Comparison of ENCODE assay signal across 8 mouse cellular contexts in the genomic region with DNA sequence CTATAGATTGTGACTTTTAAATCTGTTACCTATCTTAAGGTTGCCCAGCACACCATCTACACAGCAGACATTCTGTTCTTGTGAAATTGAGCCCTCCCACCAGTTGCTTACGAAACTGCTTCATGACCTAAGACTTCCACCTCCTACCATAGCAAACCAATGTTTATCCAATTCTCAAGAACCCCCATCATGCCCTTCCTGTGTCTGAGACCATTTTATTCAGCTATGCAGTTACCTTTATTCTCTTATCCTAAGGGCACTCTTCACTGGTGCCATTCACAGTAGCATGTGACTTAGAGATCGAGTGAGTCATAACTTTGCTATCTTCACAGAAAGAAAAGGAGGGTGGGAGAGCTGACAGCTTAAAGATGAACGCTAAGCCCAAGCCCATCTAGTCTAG. TPM values are rescaled to one million over a fixed set of nuclear protein-coding genes. Genes with fewer than 3 reads are reported as not detected.
A peak's percentile ranks its signal among the peaks of the same experiment; 100 is the strongest.
DNase-seq lines count a peak whose midpoint lies in the region; ATAC-seq and TF ChIP-seq lines count a peak whose summit lies in the region.

No protein-coding gene starts in this region.

- H3K4me3 ChIP-seq in heart, embryonic 12.5 days = peak overlapping the region; percentile 87
- H3K4me3 ChIP-seq in embryonic facial prominence, embryonic 11.5 days (ENCODE audit: low read depth, low read length) = no peak overlapping the region; the same call in 1 of the 2 replicates
- H3K4me3 ChIP-seq in intestine, embryonic 16.5 days (ENCODE audit: low read length) = peak overlapping the region; percentile 88
- H3K4me3 ChIP-seq in midbrain, postnatal 0 days (ENCODE audit: low read depth, low read length) = no peak overlapping the region
- no peak overlapping the region for H3K4me3 ChIP-seq in layer of hippocampus, adult 2 months

- TF ChIP-seq CTCF in midbrain, postnatal 0 days (IDR thresholded peaks at IDR 0.05) = no peak
- TF ChIP-seq CTCF in layer of hippocampus, adult 2 months (conservative IDR thresholded peaks at IDR 0.05) = no peak

- peak overlapping the region; percentile 82 for H3K4me2 ChIP-seq in heart, embryonic 12.5 days
- peak overlapping the region; percentile 51; the same call in 1 of the 2 replicates for H3K4me2 ChIP-seq in embryonic facial prominence, embryonic 11.5 days (ENCODE audit: low read depth, low read length)
- H3K4me2 ChIP-seq in intestine, embryonic 16.5 days (ENCODE audit: low read depth, low read length) = peak overlapping the region; percentile 86
- peak overlapping the region; percentile 59 for H3K4me2 ChIP-seq in midbrain, postnatal 0 days (ENCODE audit: low read depth, low read length, poor library complexity, severe bottlenecking)

- no peak for DNase-seq in heart, postnatal 25 days (ENCODE audit: low spot score)
- peak; percentile 10 for DNase-seq in embryonic facial prominence, embryonic 11.5 days (ENCODE audit: low spot score)
- no peak for DNase-seq in midbrain, postnatal 0 days (ENCODE audit: low spot score)
- DNase-seq in layer of hippocampus, adult 2 months (ENCODE audit: low spot score in 2 of 2) = no peak
- DNase-seq in cerebellum, adult 11-12 months = no peak

- H3K27ac ChIP-seq in heart, embryonic 12.5 days (ENCODE audit: poor library complexity, severe bottlenecking) = peak overlapping the region; percentile 99
- H3K27ac ChIP-seq in embryonic facial prominence, embryonic 11.5 days (replicated peaks; ENCODE audit: low read depth, low read length) = no peak overlapping the region
- peak overlapping the region; percentile 99; the same call in 1 of the 2 replicates for H3K27ac ChIP-seq in intestine, embryonic 16.5 days (ENCODE audit: low read length)
- H3K27ac ChIP-seq in midbrain, postnatal 0 days (ENCODE audit: low read depth, low read length) = no peak overlapping the region
- H3K27ac ChIP-seq in layer of hippocampus, adult 2 months = no peak overlapping the region

- no peaks in the 10 kb centered on the region for H3K9me3 ChIP-seq in heart, embryonic 12.5 days (replicated peaks)
- no peaks in the 10 kb centered on the region for H3K9me3 ChIP-seq in embryonic facial prominence, embryonic 11.5 days (replicated peaks; ENCODE audit: control insufficient read depth, low read length)
- no peaks in the 10 kb centered on the region for H3K9me3 ChIP-seq in intestine, embryonic 16.5 days (ENCODE audit: control insufficient read depth, low read length)
- H3K9me3 ChIP-seq in midbrain, postnatal 0 days (ENCODE audit: low read length) = no peaks in the 10 kb centered on the region

- no peak for ATAC-seq in heart, embryonic 12.5 days (ENCODE audit: insufficient number of reproducible peaks, low FRiP score)
- ATAC-seq in embryonic facial prominence, embryonic 11.5 days (replicated peaks; ENCODE audit: insufficient number of reproducible peaks, low FRiP score, low TSS enrichment, low read depth) = no peak
- 0 out of 2 replicates have a peak, but pooled peaks have one; percentile 6 for ATAC-seq in intestine, embryonic 16.5 days
- ATAC-seq in midbrain, postnatal 0 days (ENCODE audit: low FRiP score) = no peak
- ATAC-seq in cerebellum, adult (ENCODE audit: insufficient number of reproducible peaks, low FRiP score, low TSS enrichment) = no peak

- intact Hi-C loops in heart, postnatal 25 days (cut with DNase I) = loop anchor here (2.0 to 5.0 kb wide), 2 partner anchors 36 to 74 kb away; no protein-coding TSS in a partner anchor

- H3K4me1 ChIP-seq in heart, embryonic 12.5 days (replicated peaks) = peaks cover 38% of the 10 kb centered on the region
- H3K4me1 ChIP-seq in embryonic facial prominence, embryonic 11.5 days (ENCODE audit: control insufficient read depth, insufficient read depth, low read length) = peaks cover 7% of the 10 kb centered on the region; the same call in 1 of the 2 replicates
- H3K4me1 ChIP-seq in intestine, embryonic 16.5 days (ENCODE audit: control insufficient read depth, insufficient read depth, low read length) = peaks cover 31% of the 10 kb centered on the region
- H3K4me1 ChIP-seq in midbrain, postnatal 0 days (ENCODE audit: insufficient read depth, low read length) = peaks cover 19% of the 10 kb centered on the region

- 10% methylated on average over 3 of the region's 3 CpGs for WGBS in heart, embryonic 12.5 days
- 52% methylated on average over 3 of the region's 3 CpGs for WGBS in embryonic facial prominence, embryonic 11.5 days
- 8% methylated on average over 3 of the region's 3 CpGs for whole genome bisulfite sequencing in intestine, embryonic 16.5 days
- 58% methylated on average over 3 of the region's 3 CpGs for WGBS in midbrain, postnatal 0 days

- H3K9ac ChIP-seq in heart, embryonic 12.5 days = no peak overlapping the region
- no peak overlapping the region for H3K9ac ChIP-seq in embryonic facial prominence, embryonic 11.5 days (replicated peaks; ENCODE audit: low read length)
- H3K9ac ChIP-seq in intestine, embryonic 16.5 days (ENCODE audit: low read depth, low read length) = peak overlapping the region; percentile 94; the same call in 1 of the 2 replicates
- no peak overlapping the region for H3K9ac ChIP-seq in midbrain, postnatal 0 days (replicated peaks; ENCODE audit: low read length, poor library complexity, severe bottlenecking)

- H3K27me3 ChIP-seq in heart, embryonic 12.5 days (replicated peaks) = no peaks in the 10 kb centered on the region
- H3K27me3 ChIP-seq in embryonic facial prominence, embryonic 11.5 days (ENCODE audit: control insufficient read depth, insufficient read depth, low read length) = no peaks in the 10 kb centered on the region
- no peaks in the 10 kb centered on the region for H3K27me3 ChIP-seq in intestine, embryonic 16.5 days (replicated peaks; ENCODE audit: control insufficient read depth, insufficient read depth, low read length)
- H3K27me3 ChIP-seq in midbrain, postnatal 0 days (ENCODE audit: insufficient read depth, low read length) = no peaks in the 10 kb centered on the region

- H3K36me3 ChIP-seq in heart, embryonic 12.5 days = 0 out of 2 replicates have a peak, but pooled peaks cover 2% of the 10 kb centered on the region
- H3K36me3 ChIP-seq in embryonic facial prominence, embryonic 11.5 days (replicated peaks; ENCODE audit: control insufficient read depth, insufficient read depth, low read depth, low read length) = no peaks in the 10 kb centered on the region
- H3K36me3 ChIP-seq in intestine, embryonic 16.5 days (ENCODE audit: control insufficient read depth, insufficient read depth, low read length) = no peaks in the 10 kb centered on the region
- H3K36me3 ChIP-seq in midbrain, postnatal 0 days (ENCODE audit: insufficient read depth, low read length) = no peaks in the 10 kb centered on the region

RNA-seq across cellular contexts. Expression of a gene that starts 1.1 kb away (rescaled TPM):
- 7.1 and 7.6 TPM in 2 replicates for polyA plus RNA-seq in heart, embryonic 12.5 days (2016; fragmentation: Nextera tagmentation; extraction: Ambion mirVana)
- total RNA-seq in heart, postnatal 25 days (2021) = 10 to 100 TPM; 23.2 to 28.0 TPM
- polyA plus RNA-seq in embryonic facial prominence, embryonic 11.5 days (2014; fragmentation: Nextera tagmentation; extraction: Ambion mirVana) = 5.4 and 7.3 TPM in 2 replicates
- polyA plus RNA-seq in intestine, embryonic 16.5 days (2015; fragmentation: Nextera tagmentation; extraction: Ambion mirVana) = 3.8 and 4.2 TPM in 2 replicates
- total RNA-seq in midbrain, postnatal 0 days (2014; rRNA removed) = 11.2 and 11.8 TPM in 2 replicates
- polyA plus RNA-seq in midbrain, postnatal 0 days (2015; fragmentation: Nextera tagmentation; extraction: Ambion mirVana) = 4.5 and 5.4 TPM in 2 replicates
- 10 to 100 TPM; 54.2 to 62.2 TPM for total RNA-seq in layer of hippocampus, adult 2 months (2021)

Comparison
In these comparisons a context has a peak if more than half of its experiments do, and no peak if none do; other contexts are left out.
1. H3K27ac ChIP-seq: peak in heart, embryonic 12.5 days (single experiment) and intestine, embryonic 16.5 days (single experiment); none in embryonic facial prominence, embryonic 11.5 days (single experiment), midbrain, postnatal 0 days (single experiment) and layer of hippocampus, adult 2 months (single experiment).
2. H3K4me3 ChIP-seq: peak in heart, embryonic 12.5 days (single experiment) and intestine, embryonic 16.5 days (single experiment); none in embryonic facial prominence, embryonic 11.5 days (single experiment), midbrain, postnatal 0 days (single experiment) and layer of hippocampus, adult 2 months (single experiment).
3. Peak in every context shown above with its lines, with median percentiles within 50 percentile points of each other: H3K4me2 ChIP-seq.